Mouse (Mus musculus) hindbrain, embryonic 15.5 days (tissue): Measurements from ENCODE around the gene Rps28. TPM values are rescaled to one million over a fixed set of nuclear protein-coding genes. Genes with fewer than 3 reads are reported as not detected.

Source experiments
- ATAC-seq: fragments of 200-750 bp; cut with Nextera tagmentation; 2 replicates; pipeline ENCODE4 v1.8.0; 2017; ENCODE audit warnings: low read depth, moderate number of reproducible peaks, moderate TSS enrichment; ENCODE audit not compliant: low FRiP score
- H3K27ac ChIP-seq: fragments of 300-500 bp; sonication (generic); replicated peaks from 2 replicates; pipeline ENCODE4 v1.5.1; 2015; ENCODE audit warnings: mild to moderate bottlenecking, inconsistent platforms
- H3K27me3 ChIP-seq: fragments of 300-500 bp; sonication (generic); 2 replicates; pipeline ENCODE4 v1.6.1; 2015; ENCODE audit warnings: control low read depth, inconsistent platforms
- H3K36me3 ChIP-seq: fragments of 300-500 bp; sonication (generic); 2 replicates; pipeline ENCODE4 v1.6.1; 2015; ENCODE audit warnings: control low read depth, inconsistent platforms
- H3K4me1 ChIP-seq: fragments of 300-500 bp; sonication (generic); replicated peaks from 2 replicates; pipeline ENCODE4 v1.6.1; 2015; ENCODE audit warnings: control low read depth, inconsistent platforms
- H3K4me2 ChIP-seq: fragments of 300-500 bp; sonication (generic); 2 replicates; pipeline ENCODE4 v1.6.1; 2015; ENCODE audit warnings: moderate library complexity, mild to moderate bottlenecking, inconsistent platforms
- H3K4me3 ChIP-seq: fragments of 300-500 bp; sonication (generic); 2 replicates; pipeline ENCODE4 v1.5.1; 2015; ENCODE audit warnings: mild to moderate bottlenecking, inconsistent platforms
- H3K9ac ChIP-seq: fragments of 300-500 bp; sonication (generic); 2 replicates; pipeline ENCODE4 v1.6.1; 2015; ENCODE audit warnings: inconsistent platforms
- H3K9me3 ChIP-seq: fragments of 300-500 bp; sonication (generic); 2 replicates; pipeline ENCODE4 v1.6.1; 2016; ENCODE audit warnings: control low read depth, inconsistent platforms
- WGBS: fragments of 180-500 bp; shearing (Covaris S2); methylation state at CpG from one replicate; pipeline ENCODE4 v1.1.7; 2015; 5-methylcytosine and 5-hydroxymethylcytosine counted together
- polyA plus RNA-seq: library from polyadenylated mRNA; unstranded; fragments of >200 nt; fragmentation: Nextera tagmentation; extraction: Ambion mirVana; gene quantifications from 2 replicates; pipeline ENCODE4 v1.2.1, GENCODE M21; 2015

Rps28 gene
- polyA plus RNA-seq, 1 experiment from 2014 or later, result 474 TPM

GRCm38 (mm10) chr17:33810334-33811141, 13.8 kb downstream of the Rps28 start, which contains the start of gene Kank3:
Kank3 (plus strand) TSS chr17:33810519.
- H3K9ac ChIP-seq, result peak within 1 kb of the TSS; percentile 51
- WGBS, result 2% methylated on average over 36 of the region's 36 CpGs
- H3K27ac ChIP-seq, result peak within 1 kb of the TSS; percentile 53
- peaks cover 12% of the 10 kb centered on the region for H3K4me1 ChIP-seq
- H3K9me3 ChIP-seq, result no peaks in the 10 kb centered on the region
- ATAC-seq, result peak; percentile 99
- H3K36me3 ChIP-seq, result no peaks in the 10 kb centered on the region
- H3K27me3 ChIP-seq, result no peaks in the 10 kb centered on the region
- H3K4me3 ChIP-seq, result peak within 1 kb of the TSS; percentile 51
- peak within 1 kb of the TSS; percentile 84 for H3K4me2 ChIP-seq

- no peak overlapping the region for H3K9ac ChIP-seq
- H3K9me3 ChIP-seq, result no peaks in the 10 kb centered on the region
- no peak overlapping the region for H3K4me3 ChIP-seq
- ATAC-seq, result no peak
- peaks cover 12% of the 10 kb centered on the region for H3K4me1 ChIP-seq
- 41% methylated on average over 10 of the region's 10 CpGs for WGBS
- H3K36me3 ChIP-seq, result no peaks in the 10 kb centered on the region
- no peaks in the 10 kb centered on the region for H3K27me3 ChIP-seq
- H3K27ac ChIP-seq, result no peak overlapping the region
- no peak overlapping the region for H3K4me2 ChIP-seq
Measured at GRCm38 (mm10) chr17:33808192-33808591, 16.2 kb downstream of the Rps28 start.

- Histone ChIP-seq H3K4me3 (no peak overlapping the region), H3K9me3 (no peaks in the 10 kb centered on the region), H3K4me1 (peaks cover 12% of the 10 kb centered on the region), H3K9ac (no peak overlapping the region), H3K27me3 (no peaks in the 10 kb centered on the region), H3K27ac (no peak overlapping the region), H3K4me2 (no peak overlapping the region), H3K36me3 (no peaks in the 10 kb centered on the region)
- no peak for ATAC-seq
- WGBS, result 65% methylated on average over 8 of the region's 9 CpGs
Measured at GRCm38 (mm10) chr17:33807181-33807888, 17.0 kb downstream of the Rps28 start.

GRCm38 (mm10) chr17:33804745-33805144, 19.6 kb downstream of the Rps28 start:
- ATAC-seq, result no peak
- H3K4me1 ChIP-seq, result no peaks in the 10 kb centered on the region
- H3K36me3 ChIP-seq, result no peaks in the 10 kb centered on the region
- 65% methylated on average over 1 of the region's 1 CpGs for WGBS
- no peak overlapping the region for H3K4me2 ChIP-seq
- no peak overlapping the region for H3K4me3 ChIP-seq
- H3K9ac ChIP-seq, result no peak overlapping the region
- no peaks in the 10 kb centered on the region for H3K9me3 ChIP-seq
- no peaks in the 10 kb centered on the region for H3K27me3 ChIP-seq
- H3K27ac ChIP-seq, result no peak overlapping the region

DNA sequence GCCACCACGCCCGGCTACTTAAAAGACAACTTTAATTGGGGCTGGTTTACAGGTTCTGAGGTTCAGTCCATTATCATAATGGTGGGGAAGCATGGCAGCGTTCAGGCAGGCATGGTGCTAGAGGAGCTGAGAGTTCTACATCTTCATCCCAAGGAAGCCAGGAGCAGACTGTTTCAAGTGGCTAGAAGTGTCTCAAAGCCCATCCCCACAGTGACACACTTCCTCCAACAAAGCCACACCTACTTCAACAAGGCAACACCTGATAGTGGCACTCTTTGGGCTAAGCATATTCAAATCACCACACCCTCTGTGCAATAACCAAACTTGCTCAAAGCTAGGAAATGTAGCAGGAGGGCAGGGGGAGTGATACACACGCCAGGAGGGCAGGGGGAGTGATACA, 20.2 kb downstream of the Rps28 start:
- no peak overlapping the region for H3K9ac ChIP-seq
- H3K9me3 ChIP-seq, result no peaks in the 10 kb centered on the region
- 63% methylated on average over 4 of the region's 4 CpGs for WGBS
- H3K4me2 ChIP-seq, result no peak overlapping the region
- H3K27ac ChIP-seq, result no peak overlapping the region
- no peaks in the 10 kb centered on the region for H3K27me3 ChIP-seq
- no peak for ATAC-seq
- H3K4me3 ChIP-seq, result no peak overlapping the region
- no peaks in the 10 kb centered on the region for H3K4me1 ChIP-seq
- H3K36me3 ChIP-seq, result no peaks in the 10 kb centered on the region

GRCm38 (mm10) chr17:33802221-33802620, 22.1 kb downstream of the Rps28 start:
- no peak overlapping the region for H3K9ac ChIP-seq
- no peak overlapping the region for H3K4me2 ChIP-seq
- H3K4me3 ChIP-seq, result no peak overlapping the region
- ATAC-seq, result no peak
- H3K36me3 ChIP-seq, result no peaks in the 10 kb centered on the region
- no peaks in the 10 kb centered on the region for H3K9me3 ChIP-seq
- 7% methylated on average over 2 of the region's 2 CpGs for WGBS
- H3K27ac ChIP-seq, result no peak overlapping the region
- no peaks in the 10 kb centered on the region for H3K4me1 ChIP-seq
- H3K27me3 ChIP-seq, result no peaks in the 10 kb centered on the region

- Histone ChIP-seq H3K27ac (no peak overlapping the region), H3K4me2 (no peak overlapping the region), H3K4me1 (no peaks in the 10 kb centered on the region), H3K9ac (no peak overlapping the region), H3K9me3 (no peaks in the 10 kb centered on the region), H3K27me3 (no peaks in the 10 kb centered on the region), H3K4me3 (no peak overlapping the region), H3K36me3 (no peaks in the 10 kb centered on the region)
- ATAC-seq, result no peak
- 79% methylated on average over 1 of the region's 1 CpGs for WGBS
Measured at GRCm38 (mm10) chr17:33799277-33799676, 25.1 kb downstream of the Rps28 start.

- Histone ChIP-seq H3K27ac (no peak overlapping the region), H3K9ac (no peak overlapping the region), H3K4me1 (no peaks in the 10 kb centered on the region), H3K36me3 (no peaks in the 10 kb centered on the region), H3K4me3 (no peak overlapping the region), H3K4me2 (no peak overlapping the region), H3K27me3 (no peaks in the 10 kb centered on the region), H3K9me3 (no peaks in the 10 kb centered on the region)
- WGBS, result 60% methylated on average over 3 of the region's 3 CpGs
- ATAC-seq, result no peak
Measured at GRCm38 (mm10) chr17:33798306-33798705, 26.1 kb downstream of the Rps28 start.

GRCm38 (mm10) chr17:33788732-33789131, 35.6 kb downstream of the Rps28 start:
- H3K4me1 ChIP-seq, result no peaks in the 10 kb centered on the region
- no peak overlapping the region for H3K27ac ChIP-seq
- H3K9ac ChIP-seq, result no peak overlapping the region
- no peak for ATAC-seq
- no peak overlapping the region for H3K4me2 ChIP-seq
- H3K4me3 ChIP-seq, result no peak overlapping the region
- no peaks in the 10 kb centered on the region for H3K27me3 ChIP-seq
- no peaks in the 10 kb centered on the region for H3K36me3 ChIP-seq
- H3K9me3 ChIP-seq, result no peaks in the 10 kb centered on the region
- WGBS, result 79% methylated on average over 4 of the region's 4 CpGs

- WGBS, result 82% methylated on average over 18 of the region's 18 CpGs
- H3K4me3 ChIP-seq, result no peak overlapping the region
- H3K36me3 ChIP-seq, result no peaks in the 10 kb centered on the region
- no peak overlapping the region for H3K4me2 ChIP-seq
- peaks cover 9% of the 10 kb centered on the region for H3K4me1 ChIP-seq
- ATAC-seq, result no peak
- H3K27me3 ChIP-seq, result no peaks in the 10 kb centered on the region
- no peak overlapping the region for H3K9ac ChIP-seq
- no peak overlapping the region for H3K27ac ChIP-seq
- H3K9me3 ChIP-seq, result no peaks in the 10 kb centered on the region
Measured at GRCm38 (mm10) chr17:33786375-33786774, 38.0 kb downstream of the Rps28 start.

DNA sequence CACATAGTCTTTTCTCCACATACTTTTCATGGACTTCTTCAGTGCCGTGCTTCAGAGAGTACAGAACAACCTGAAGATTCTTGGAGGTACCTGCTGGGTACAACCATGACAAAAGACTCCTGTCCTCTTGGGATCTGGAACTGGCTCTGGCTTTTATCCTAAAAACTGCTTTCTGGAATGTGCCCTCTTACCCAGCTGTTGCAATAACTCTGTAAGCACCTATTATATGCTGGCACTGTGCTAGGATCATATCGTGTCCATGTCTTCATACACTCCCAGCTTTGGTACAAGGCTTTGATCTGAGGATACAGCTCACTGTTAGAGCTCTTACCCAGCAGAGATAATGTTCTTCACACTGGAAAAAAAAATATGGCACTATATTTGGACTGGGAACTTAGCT, 39.4 kb downstream of the Rps28 start:
- no peak overlapping the region for H3K4me3 ChIP-seq
- no peaks in the 10 kb centered on the region for H3K36me3 ChIP-seq
- H3K4me2 ChIP-seq, result no peak overlapping the region
- 93% methylated on average over 2 of the region's 2 CpGs for WGBS
- no peak for ATAC-seq
- H3K27ac ChIP-seq, result no peak overlapping the region
- H3K4me1 ChIP-seq, result peaks cover 17% of the 10 kb centered on the region
- H3K9me3 ChIP-seq, result no peaks in the 10 kb centered on the region
- no peaks in the 10 kb centered on the region for H3K27me3 ChIP-seq
- H3K9ac ChIP-seq, result no peak overlapping the region

- H3K36me3 ChIP-seq, result no peaks in the 10 kb centered on the region
- H3K4me1 ChIP-seq, result peaks cover 25% of the 10 kb centered on the region
- H3K27ac ChIP-seq, result 0 out of 2 replicates have a peak overlapping the region, but pooled peaks have one; percentile 22
- H3K27me3 ChIP-seq, result no peaks in the 10 kb centered on the region
- no peak overlapping the region for H3K4me3 ChIP-seq
- H3K9ac ChIP-seq, result no peak overlapping the region
- no peak for ATAC-seq
- no peaks in the 10 kb centered on the region for H3K9me3 ChIP-seq
- H3K4me2 ChIP-seq, result no peak overlapping the region
Measured at GRCm38 (mm10) chr17:33783408-33783807, 41.0 kb downstream of the Rps28 start.
